Comparison of ENCODE assay signal across 25 mouse cellular contexts in the genomic region with DNA sequence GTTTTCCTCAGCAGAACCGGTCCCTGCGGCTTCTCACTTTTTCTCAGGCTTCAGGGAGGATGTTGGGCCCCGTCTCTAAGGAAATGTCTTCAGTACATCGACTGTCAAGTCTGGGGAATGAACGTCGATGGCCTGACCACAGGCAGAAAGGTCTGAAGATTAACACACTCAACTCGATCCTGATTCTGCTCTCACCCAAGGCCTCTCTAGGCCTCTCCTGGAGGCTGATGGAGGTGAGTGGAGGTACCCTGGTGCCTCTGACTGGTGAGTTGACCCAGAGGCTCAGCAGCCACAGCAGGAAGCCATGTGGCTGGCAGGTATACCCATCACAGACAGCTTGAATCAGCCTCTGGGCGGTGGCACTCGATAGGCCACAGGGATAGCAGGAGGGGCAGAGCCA. TPM values are rescaled to one million over a fixed set of nuclear protein-coding genes. Genes with fewer than 3 reads are reported as not detected.
"Had no signal": no experiment of that assay in that cellular context is flagged by ENCODE, and none has a peak within 500 bp of the region (broad histone marks: within the 10 kb centered on the region; RNA-seq: fewer than 3 reads in every experiment).

No protein-coding gene starts in this region.

- H3K9me3 ChIP-seq: intestine, embryonic 15.5 days; limb, embryonic 12.5 days; limb, embryonic 15.5 days; stomach, embryonic 15.5 days had no signal

- ATAC-seq: intestine, embryonic 15.5 days; liver, postnatal 0 days; lung, postnatal 0 days had no signal

- H3K36me3 ChIP-seq: intestine, embryonic 15.5 days; limb, embryonic 12.5 days; limb, embryonic 15.5 days; stomach, embryonic 15.5 days had no signal

- DNase-seq: kidney, adult 11 months; kidney, adult 8-10 months; kidney, postnatal 14 days; kidney, postnatal 4 days; left cerebral cortex, postnatal 4 days; liver, postnatal 0 days; lung, embryonic 14.5 days; lung, postnatal 36 days; midbrain, embryonic 14.5 days; right cerebral cortex, adult 18-20 months; right cerebral cortex, postnatal 14 days; right cerebral cortex, postnatal 4 days; spleen, adult 18-20 months; thymus, postnatal 36 days had no signal

- H3K4me3 ChIP-seq: intestine, embryonic 15.5 days; limb, embryonic 12.5 days; limb, embryonic 15.5 days; stomach, embryonic 15.5 days had no signal

- H3K27me3 ChIP-seq: intestine, embryonic 15.5 days; limb, embryonic 12.5 days; limb, embryonic 15.5 days; stomach, embryonic 15.5 days had no signal

RNA-seq across cellular contexts. Expression of a gene that starts 43.3 kb away (rescaled TPM):
- total RNA-seq: layer of hippocampus, adult 18-20 months; layer of hippocampus, postnatal 14 days; left cerebral cortex, postnatal 14 days; midbrain, postnatal 0 days had no signal
- polyA plus RNA-seq: kidney, embryonic 16.5 days; midbrain, embryonic 14.5 days; midbrain, postnatal 0 days; neural tube, embryonic 14.5 days had no signal
